Mouse (Mus musculus) limb, embryonic 10.5 days (tissue): ENCODE measurements around the gene Ube2s. TPM values are rescaled to one million over a fixed set of nuclear protein-coding genes. Genes with fewer than 3 reads are reported as not detected.

Experiments
- DNase-seq: peaks from one replicate; pipeline ENCODE4 v3.0.0-alpha.2; 2017; ENCODE audit warnings: low spot score
- H3K27ac ChIP-seq: fragments of 300-500 bp; sonication (generic); 2 replicates; pipeline ENCODE4 v1.5.1; 2016; ENCODE audit warnings: mild to moderate bottlenecking
- H3K27me3 ChIP-seq: fragments of 300-500 bp; sonication (generic); 2 replicates; pipeline ENCODE4 v1.6.1; 2016; ENCODE audit warnings: low read depth, mild to moderate bottlenecking; ENCODE audit not compliant: poor library complexity, severe bottlenecking
- H3K36me3 ChIP-seq: fragments of 300-500 bp; sonication (generic); 2 replicates; pipeline ENCODE4 v1.6.1; 2016; ENCODE audit warnings: mild to moderate bottlenecking, moderate library complexity
- H3K4me1 ChIP-seq: fragments of 300-500 bp; sonication (generic); 2 replicates; pipeline ENCODE4 v1.6.1; 2016
- H3K4me3 ChIP-seq: fragments of 300-500 bp; sonication (generic); 2 replicates; pipeline ENCODE4 v1.5.1; 2016; ENCODE audit warnings: mild to moderate bottlenecking, moderate library complexity
- H3K9me3 ChIP-seq: fragments of 300-500 bp; sonication (generic); replicated peaks from 2 replicates; pipeline ENCODE4 v1.6.1; 2016; ENCODE audit warnings: mild to moderate bottlenecking
- WGBS: fragments of 180-500 bp; shearing (Covaris S2); methylation state at CpG from one replicate; pipeline ENCODE4 v1.1.7; 2016; 5-methylcytosine and 5-hydroxymethylcytosine counted together
- polyA plus RNA-seq: library from polyadenylated mRNA; unstranded; fragments of >200 nt; fragmentation: Nextera tagmentation; extraction: Ambion mirVana; gene quantifications from 2 replicates; pipeline ENCODE4 v1.2.1, GENCODE M21; 2016

Gene Ube2s
- polyA plus RNA-seq, 1 experiment from 2014 or later, result 500 TPM

GRCm38 (mm10) chr7:4751971-4752820 is 60.2 kb downstream of the Ube2s start:
- WGBS, result 2% methylated on average over 30 of the region's 30 CpGs

GRCm38 (mm10) chr7:4749169-4749568 is 63.2 kb downstream of the Ube2s start:
- H3K27ac ChIP-seq, result no peak overlapping the region
- WGBS, result 79% methylated on average over 2 of the region's 2 CpGs

More at GRCm38 (mm10) chr7:4751971-4752820, 60.2 kb downstream of the Ube2s start:
- H3K9me3 ChIP-seq, result no peaks in the 10 kb centered on the region
- peak overlapping the region; percentile 85 for H3K27ac ChIP-seq
- peak overlapping the region; percentile 56 for H3K4me3 ChIP-seq
- 0 out of 2 replicates have a peak, but pooled peaks cover 8% of the 10 kb centered on the region for H3K27me3 ChIP-seq
- H3K36me3 ChIP-seq, result peaks cover under 1% of the 10 kb centered on the region
- peak; percentile 82 for DNase-seq
- H3K4me1 ChIP-seq, result peaks cover 22% of the 10 kb centered on the region

GRCm38 (mm10) chr7:4748321-4748720 is 64.1 kb downstream of the Ube2s start:
- Histone ChIP-seq H3K27ac (no peak overlapping the region), H3K9me3 (no peaks in the 10 kb centered on the region), H3K4me1 (peaks cover 26% of the 10 kb centered on the region), H3K36me3 (peaks cover 37% of the 10 kb centered on the region), H3K4me3 (no peak overlapping the region), H3K27me3 (no peaks in the 10 kb centered on the region)
- 73% methylated on average over 4 of the region's 4 CpGs for WGBS
- no peak for DNase-seq

More at GRCm38 (mm10) chr7:4749169-4749568, 63.2 kb downstream of the Ube2s start:
- Histone ChIP-seq H3K27me3 (0 out of 2 replicates have a peak, but pooled peaks cover 5% of the 10 kb centered on the region), H3K4me1 (peaks cover 28% of the 10 kb centered on the region), H3K9me3 (no peaks in the 10 kb centered on the region), H3K36me3 (peaks cover 29% of the 10 kb centered on the region), H3K4me3 (no peak overlapping the region)
- no peak for DNase-seq

GRCm38 (mm10) chr7:4747156-4747899 is 65.1 kb downstream of the Ube2s start:
- H3K27me3 ChIP-seq, result no peaks in the 10 kb centered on the region
- DNase-seq, result no peak
- 64% methylated on average over 9 of the region's 9 CpGs for WGBS
- H3K27ac ChIP-seq, result no peak overlapping the region
- H3K36me3 ChIP-seq, result peaks cover 47% of the 10 kb centered on the region
- no peaks in the 10 kb centered on the region for H3K9me3 ChIP-seq
- H3K4me3 ChIP-seq, result no peak overlapping the region
- peaks cover 23% of the 10 kb centered on the region for H3K4me1 ChIP-seq

- 86% methylated on average over 22 of the region's 22 CpGs for WGBS
- Histone ChIP-seq H3K4me1 (peaks cover 23% of the 10 kb centered on the region), H3K36me3 (peaks cover 52% of the 10 kb centered on the region), H3K27ac (no peak overlapping the region), H3K27me3 (no peaks in the 10 kb centered on the region), H3K4me3 (no peak overlapping the region), H3K9me3 (no peaks in the 10 kb centered on the region)
- DNase-seq, result no peak
Observed at GRCm38 (mm10) chr7:4746326-4746980, 65.9 kb downstream of the Ube2s start.

GRCm38 (mm10) chr7:4744886-4745285 is 67.5 kb downstream of the Ube2s start:
- no peak for DNase-seq
- Histone ChIP-seq H3K4me1 (peaks cover 30% of the 10 kb centered on the region), H3K36me3 (peaks cover 52% of the 10 kb centered on the region)

More at GRCm38 (mm10) chr7:4744886-4745285, 67.5 kb downstream of the Ube2s start:
- H3K4me3 ChIP-seq, result no peak overlapping the region
- H3K27me3 ChIP-seq, result no peaks in the 10 kb centered on the region
- H3K27ac ChIP-seq, result no peak overlapping the region
- no peaks in the 10 kb centered on the region for H3K9me3 ChIP-seq
- WGBS, result 92% methylated on average over 6 of the region's 6 CpGs

Other genes with a start within 250 kb of the Ube2s start
- gene Ptprh, start 208.5 kb downstream of the Ube2s start, polyA plus RNA-seq, result not detected in 2 replicates
- gene Tmem86b, start 181.2 kb downstream of the Ube2s start, polyA plus RNA-seq, result 1.7 and 2.1 TPM in 2 replicates
- gene Ppp6r1, start 153.6 kb downstream of the Ube2s start, polyA plus RNA-seq, result 10.6 and 11.4 TPM in 2 replicates
- 123 and 130 TPM in 2 replicates for gene Hspbp1, start 127.5 kb downstream of the Ube2s start, polyA plus RNA-seq
- 1.3 TPM in 2 replicates for gene Brsk1, start 122.0 kb downstream of the Ube2s start, polyA plus RNA-seq
- gene Tmem150b, start 87.3 kb downstream of the Ube2s start, polyA plus RNA-seq, result 0.13 TPM in 1 of 2 replicates, not detected in the other
- gene Kmt5c, start 72.5 kb downstream of the Ube2s start, polyA plus RNA-seq, result 88.9 and 100 TPM in 2 replicates
- gene Cox6b2, start 59.5 kb downstream of the Ube2s start, polyA plus RNA-seq, result 36.7 and 51.5 TPM in 2 replicates
- gene Fam71e2, start 41.3 kb downstream of the Ube2s start, polyA plus RNA-seq, result not detected in 2 replicates
- gene Il11, start 29.7 kb downstream of the Ube2s start, polyA plus RNA-seq, result 0.09 TPM in 1 of 2 replicates, not detected in the other
- gene Tmem190, start 29.7 kb downstream of the Ube2s start, polyA plus RNA-seq, result not detected in 2 replicates
- 4.8 and 5.8 TPM in 2 replicates for gene Tmem238, start 22.9 kb downstream of the Ube2s start, polyA plus RNA-seq
- 396 and 427 TPM in 2 replicates for gene Rpl28, start 19.7 kb downstream of the Ube2s start, polyA plus RNA-seq
- 0.16 and 0.18 TPM in 2 replicates for gene Shisa7, start 32.1 kb upstream of the Ube2s start, polyA plus RNA-seq
- gene Isoc2b, start 57.7 kb upstream of the Ube2s start, polyA plus RNA-seq, result 2.6 and 3.1 TPM in 2 replicates
- gene Isoc2a, start 64.6 kb upstream of the Ube2s start, polyA plus RNA-seq, result 0.46 and 0.64 TPM in 2 replicates
- gene Gm36210, start 93.9 kb upstream of the Ube2s start, polyA plus RNA-seq, result not detected in 2 replicates
- gene Zfp628, start 102.6 kb upstream of the Ube2s start, polyA plus RNA-seq, result 4.2 and 5.1 TPM in 2 replicates
- 2.8 and 4.9 TPM in 2 replicates for gene Nat14, start 109.4 kb upstream of the Ube2s start, polyA plus RNA-seq
- 0.95 and 2.0 TPM in 2 replicates for gene Ssc5d, start 113.2 kb upstream of the Ube2s start, polyA plus RNA-seq
- 0.10 and 0.18 TPM in 2 replicates for gene Sbk2, start 151.8 kb upstream of the Ube2s start, polyA plus RNA-seq
- not detected in 2 replicates for gene Sbk3, start 158.6 kb upstream of the Ube2s start, polyA plus RNA-seq
- gene Zfp579, start 183.6 kb upstream of the Ube2s start, polyA plus RNA-seq, result 21.9 and 28.3 TPM in 2 replicates
- 8.2 and 9.0 TPM in 2 replicates for gene Zfp524, start 201.8 kb upstream of the Ube2s start, polyA plus RNA-seq
- 64.8 and 68.3 TPM in 2 replicates for gene Fiz1, start 202.1 kb upstream of the Ube2s start, polyA plus RNA-seq
- gene Gm44973, start 202.9 kb upstream of the Ube2s start, polyA plus RNA-seq, result 2.0 TPM in 1 of 2 replicates, not detected in the other
- 7.5 and 7.7 TPM in 2 replicates for gene Zfp865, start 207.8 kb upstream of the Ube2s start, polyA plus RNA-seq
- 5.5 and 9.0 TPM in 2 replicates for gene Ccdc106, start 208.0 kb upstream of the Ube2s start, polyA plus RNA-seq
- not detected in 2 replicates for gene 4632433K11Rik, start 221.5 kb upstream of the Ube2s start, polyA plus RNA-seq
- 2.5 and 4.0 TPM in 2 replicates for gene Zfp784, start 225.9 kb upstream of the Ube2s start, polyA plus RNA-seq
- 30.1 and 34.3 TPM in 2 replicates for gene Zfp580, start 238.9 kb upstream of the Ube2s start, polyA plus RNA-seq
- gene U2af2, start 249.6 kb upstream of the Ube2s start, polyA plus RNA-seq, result 202 and 203 TPM in 2 replicates